Mouse (Mus musculus): ENCODE measurements at regions not wholly inside any gene's neighbourhood (a gene's known extent, or its start where the extent isn't known, plus 50 kb on each side); places are given as distances from the start of the nearest gene placed in this dataset.

- H3K9ac ChIP-seq = no peak overlapping the region
- H3K27me3 ChIP-seq = no peaks in the 10 kb centered on the region
- H3K4me2 ChIP-seq = no peak overlapping the region
- no peaks in the 10 kb centered on the region for H3K36me3 ChIP-seq
- H3K9me3 ChIP-seq (replicated peaks) = no peaks in the 10 kb centered on the region
- no peak overlapping the region for H3K4me3 ChIP-seq
- ATAC-seq (replicated peaks; ENCODE audit: insufficient number of reproducible peaks, insufficient read depth, low FRiP score, low read depth) = no peak
- no peak overlapping the region for H3K27ac ChIP-seq
- peaks cover 12% of the 10 kb centered on the region for H3K4me1 ChIP-seq (replicated peaks)
- WGBS = 65% methylated on average over 14 of the region's 14 CpGs
Observed at GRCm38 (mm10) chr9:41578221-41579106, 417.0 kb upstream of the Ubash3b start.

GRCm38 (mm10) chr9:41577760-41578159 is 416.3 kb upstream of the Ubash3b start:
- ATAC-seq (replicated peaks; ENCODE audit: insufficient number of reproducible peaks, insufficient read depth, low FRiP score, low read depth) = no peak
- 30% methylated on average over 1 of the region's 1 CpGs for WGBS

GRCm38 (mm10) chr9:41575826-41576225 is 414.3 kb upstream of the Ubash3b start:
- Histone ChIP-seq H3K27ac (no peak overlapping the region), H3K9ac (no peak overlapping the region), H3K27me3 (no peaks in the 10 kb centered on the region), H3K36me3 (no peaks in the 10 kb centered on the region), H3K4me2 (no peak overlapping the region), H3K4me3 (no peak overlapping the region), H3K4me1 (replicated peaks) (peaks cover 11% of the 10 kb centered on the region), H3K9me3 (replicated peaks) (no peaks in the 10 kb centered on the region)
- ATAC-seq (replicated peaks; ENCODE audit: insufficient number of reproducible peaks, insufficient read depth, low FRiP score, low read depth) = no peak
- WGBS = 47% methylated on average over 5 of the region's 5 CpGs

More at GRCm38 (mm10) chr9:41577760-41578159, 416.3 kb upstream of the Ubash3b start:
- Histone ChIP-seq H3K9ac (no peak overlapping the region), H3K9me3 (replicated peaks) (no peaks in the 10 kb centered on the region), H3K4me2 (no peak overlapping the region), H3K27me3 (no peaks in the 10 kb centered on the region), H3K4me3 (no peak overlapping the region), H3K27ac (no peak overlapping the region), H3K36me3 (no peaks in the 10 kb centered on the region), H3K4me1 (replicated peaks) (peaks cover 11% of the 10 kb centered on the region)

- Histone ChIP-seq H3K9ac (no peak overlapping the region), H3K4me3 (no peak overlapping the region), H3K4me1 (replicated peaks) (no peaks in the 10 kb centered on the region), H3K27ac (no peak overlapping the region), H3K9me3 (replicated peaks) (no peaks in the 10 kb centered on the region), H3K4me2 (no peak overlapping the region), H3K27me3 (no peaks in the 10 kb centered on the region), H3K36me3 (no peaks in the 10 kb centered on the region)
- 93% methylated on average over 4 of the region's 4 CpGs for WGBS
- no peak for ATAC-seq (replicated peaks; ENCODE audit: insufficient number of reproducible peaks, insufficient read depth, low FRiP score, low read depth)
Observed at GRCm38 (mm10) chr9:41570262-41570661, 408.8 kb upstream of the Ubash3b start.

- H3K27ac ChIP-seq = no peak overlapping the region
- H3K27me3 ChIP-seq = no peaks in the 10 kb centered on the region
- no peak overlapping the region for H3K4me3 ChIP-seq
- no peaks in the 10 kb centered on the region for H3K36me3 ChIP-seq
- no peaks in the 10 kb centered on the region for H3K4me1 ChIP-seq (replicated peaks)
- no peak overlapping the region for H3K4me2 ChIP-seq
- no peak overlapping the region for H3K9ac ChIP-seq
- no peaks in the 10 kb centered on the region for H3K9me3 ChIP-seq (replicated peaks)
- ATAC-seq (replicated peaks; ENCODE audit: insufficient number of reproducible peaks, insufficient read depth, low FRiP score, low read depth) = no peak
- WGBS = 66% methylated on average over 5 of the region's 5 CpGs
Observed at GRCm38 (mm10) chr9:41566496-41566895, 405.0 kb upstream of the Ubash3b start.

GRCm38 (mm10) chr9:41565784-41566183 is 404.3 kb upstream of the Ubash3b start:
- Histone ChIP-seq H3K27me3 (no peaks in the 10 kb centered on the region), H3K4me1 (replicated peaks) (no peaks in the 10 kb centered on the region), H3K36me3 (no peaks in the 10 kb centered on the region), H3K9ac (no peak overlapping the region), H3K4me2 (no peak overlapping the region), H3K9me3 (replicated peaks) (no peaks in the 10 kb centered on the region), H3K27ac (no peak overlapping the region), H3K4me3 (no peak overlapping the region)
- 83% methylated on average over 7 of the region's 7 CpGs for WGBS
- no peak for ATAC-seq (replicated peaks; ENCODE audit: insufficient number of reproducible peaks, insufficient read depth, low FRiP score, low read depth)

- H3K4me1 ChIP-seq (replicated peaks) = no peaks in the 10 kb centered on the region
- no peak for ATAC-seq (replicated peaks; ENCODE audit: insufficient number of reproducible peaks, insufficient read depth, low FRiP score, low read depth)
- 85% methylated on average over 2 of the region's 2 CpGs for WGBS
- H3K9ac ChIP-seq = no peak overlapping the region
- no peak overlapping the region for H3K27ac ChIP-seq
- no peak overlapping the region for H3K4me3 ChIP-seq
- no peak overlapping the region for H3K4me2 ChIP-seq
- H3K9me3 ChIP-seq (replicated peaks) = no peaks in the 10 kb centered on the region
- no peaks in the 10 kb centered on the region for H3K27me3 ChIP-seq
- no peaks in the 10 kb centered on the region for H3K36me3 ChIP-seq
Observed at GRCm38 (mm10) chr9:41563376-41563775, 401.9 kb upstream of the Ubash3b start.

- WGBS = 94% methylated on average over 3 of the region's 3 CpGs
- H3K4me1 ChIP-seq (replicated peaks) = no peaks in the 10 kb centered on the region
- no peak overlapping the region for H3K4me3 ChIP-seq
- H3K4me2 ChIP-seq = no peak overlapping the region
- H3K9ac ChIP-seq = no peak overlapping the region
- no peak overlapping the region for H3K27ac ChIP-seq
- ATAC-seq (replicated peaks; ENCODE audit: insufficient number of reproducible peaks, insufficient read depth, low FRiP score, low read depth) = no peak
- no peaks in the 10 kb centered on the region for H3K27me3 ChIP-seq
- H3K36me3 ChIP-seq = no peaks in the 10 kb centered on the region
- H3K9me3 ChIP-seq (replicated peaks) = no peaks in the 10 kb centered on the region
Observed at GRCm38 (mm10) chr9:41558456-41558855, 397.0 kb upstream of the Ubash3b start.

- no peaks in the 10 kb centered on the region for H3K27me3 ChIP-seq
- H3K9me3 ChIP-seq (replicated peaks) = no peaks in the 10 kb centered on the region
- ATAC-seq (replicated peaks; ENCODE audit: insufficient number of reproducible peaks, insufficient read depth, low FRiP score, low read depth) = no peak
- no peak overlapping the region for H3K27ac ChIP-seq
- no peak overlapping the region for H3K9ac ChIP-seq
- no peak overlapping the region for H3K4me2 ChIP-seq
- WGBS = 80% methylated on average over 4 of the region's 4 CpGs
- no peak overlapping the region for H3K4me3 ChIP-seq
- H3K36me3 ChIP-seq = no peaks in the 10 kb centered on the region
- H3K4me1 ChIP-seq (replicated peaks) = no peaks in the 10 kb centered on the region
Observed at GRCm38 (mm10) chr9:41556888-41557287, 395.4 kb upstream of the Ubash3b start.

GRCm38 (mm10) chr9:41545776-41546175 is 384.3 kb upstream of the Ubash3b start:
- no peaks in the 10 kb centered on the region for H3K36me3 ChIP-seq
- H3K4me3 ChIP-seq = no peak overlapping the region
- H3K9ac ChIP-seq = no peak overlapping the region
- no peak for ATAC-seq (replicated peaks; ENCODE audit: insufficient number of reproducible peaks, insufficient read depth, low FRiP score, low read depth)
- WGBS = 43% methylated on average over 1 of the region's 1 CpGs
- no peak overlapping the region for H3K4me2 ChIP-seq
- H3K4me1 ChIP-seq (replicated peaks) = no peaks in the 10 kb centered on the region
- H3K27me3 ChIP-seq = no peaks in the 10 kb centered on the region
- H3K9me3 ChIP-seq (replicated peaks) = no peaks in the 10 kb centered on the region
- no peak overlapping the region for H3K27ac ChIP-seq

- ATAC-seq (replicated peaks; ENCODE audit: insufficient number of reproducible peaks, insufficient read depth, low FRiP score, low read depth) = no peak
- no peak overlapping the region for H3K27ac ChIP-seq
- H3K36me3 ChIP-seq = no peaks in the 10 kb centered on the region
- 70% methylated on average over 5 of the region's 5 CpGs for WGBS
- H3K4me2 ChIP-seq = no peak overlapping the region
- no peaks in the 10 kb centered on the region for H3K9me3 ChIP-seq (replicated peaks)
- H3K4me1 ChIP-seq (replicated peaks) = no peaks in the 10 kb centered on the region
- H3K27me3 ChIP-seq = no peaks in the 10 kb centered on the region
- H3K4me3 ChIP-seq = no peak overlapping the region
- H3K9ac ChIP-seq = no peak overlapping the region
Observed at GRCm38 (mm10) chr9:41542511-41542910, 381.0 kb upstream of the Ubash3b start.

GRCm38 (mm10) chr9:41541327-41541726 is 379.8 kb upstream of the Ubash3b start:
- Histone ChIP-seq H3K9me3 (replicated peaks) (no peaks in the 10 kb centered on the region), H3K9ac (no peak overlapping the region), H3K27me3 (no peaks in the 10 kb centered on the region), H3K36me3 (no peaks in the 10 kb centered on the region), H3K27ac (no peak overlapping the region), H3K4me2 (no peak overlapping the region), H3K4me3 (no peak overlapping the region), H3K4me1 (replicated peaks) (no peaks in the 10 kb centered on the region)
- no peak for ATAC-seq (replicated peaks; ENCODE audit: insufficient number of reproducible peaks, insufficient read depth, low FRiP score, low read depth)
- 66% methylated on average over 6 of the region's 6 CpGs for WGBS
